Mouse (Mus musculus) brain, embryonic 18.5 days (tissue): ENCODE measurements around the gene Pycr2.
"Not testable (repeated sequence)": the region's sequence is repeated elsewhere in the genome, so short reads cannot be mapped to it uniquely, and the experiment has no call there.

ENCODE experiments used
- DNase-seq: peaks from one replicate; pipeline ENCODE4 v3.0.0-alpha.2; 2012; ENCODE audit warnings: low read depth, low spot score

Gene Pycr2

GRCm38 (mm10) chr1:180905307-180905706, 1.2 kb downstream of the Pycr2 start:
- no peak for DNase-seq

DNA sequence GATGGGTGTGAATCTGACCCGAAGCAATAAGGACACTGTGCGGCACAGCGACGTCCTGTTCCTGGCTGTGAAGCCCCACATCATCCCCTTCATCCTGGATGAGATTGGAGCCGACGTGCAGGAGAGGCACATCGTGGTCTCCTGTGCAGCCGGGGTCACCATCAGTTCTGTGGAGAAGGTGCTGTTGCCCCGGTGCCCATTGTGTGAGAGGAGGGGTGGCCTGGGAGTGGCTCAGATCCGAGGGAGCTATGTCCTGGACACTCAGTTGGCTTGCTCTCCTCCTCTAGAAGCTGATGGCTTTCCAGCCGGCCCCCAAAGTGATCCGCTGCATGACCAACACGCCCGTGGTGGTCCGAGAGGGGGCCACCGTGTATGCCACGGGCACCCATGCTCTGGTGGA, 1.8 kb downstream of the Pycr2 start:
- DNase-seq = no peak

DNA sequence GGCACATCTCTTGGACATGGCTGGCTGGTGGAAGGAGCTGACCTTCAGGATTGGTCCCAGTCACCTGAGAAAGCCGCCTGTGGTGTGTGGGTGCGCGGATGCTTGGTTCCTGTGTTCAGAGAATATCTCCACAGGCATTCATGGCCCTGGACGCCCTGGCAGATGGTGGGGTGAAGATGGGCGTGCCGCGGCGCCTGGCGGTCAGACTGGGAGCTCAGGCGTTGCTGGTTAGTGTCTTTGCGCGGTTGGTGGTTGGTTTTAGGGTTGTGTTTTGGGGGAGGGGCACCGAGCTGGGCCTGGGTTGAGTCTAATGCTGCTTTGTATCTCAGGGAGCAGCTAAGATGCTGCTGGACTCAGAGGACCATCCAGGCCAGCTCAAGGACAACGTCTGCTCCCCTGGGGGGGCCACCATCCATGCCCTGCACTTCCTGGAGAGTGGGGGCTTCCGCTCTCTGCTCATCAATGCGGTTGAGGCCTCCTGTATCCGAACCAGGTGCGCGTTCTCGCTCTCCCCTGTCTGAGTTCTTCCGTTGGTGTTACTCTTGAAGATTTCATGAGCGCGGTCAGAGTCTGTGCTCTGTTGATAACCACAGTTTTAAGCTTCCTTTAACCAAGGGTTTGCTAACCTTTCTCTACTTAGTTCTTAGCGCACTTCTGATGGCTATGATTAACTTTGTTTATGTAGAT, 2.5 kb downstream of the Pycr2 start:
- no peak for DNase-seq

DNA sequence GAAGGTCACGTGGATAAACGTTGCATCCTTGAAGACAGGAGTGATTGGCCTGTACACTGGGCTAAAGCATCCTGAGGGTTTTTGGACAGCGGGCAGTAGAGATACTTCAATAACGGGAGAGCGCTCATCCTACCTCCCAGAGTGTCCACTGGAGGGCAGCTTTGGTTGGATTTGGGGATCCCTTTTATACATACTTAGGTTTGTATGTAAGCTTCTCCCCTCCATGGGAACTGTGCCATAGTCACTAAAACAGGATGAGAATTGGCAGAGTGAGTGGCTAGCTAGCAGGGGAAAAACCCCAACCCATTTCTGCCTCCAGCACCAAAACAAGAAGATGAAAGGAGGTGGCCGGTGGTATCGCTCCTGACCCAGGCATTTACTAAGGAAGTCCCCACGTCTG, 7.0 kb downstream of the Pycr2 start:
- no peak for DNase-seq

- DNase-seq = no peak
Observed at GRCm38 (mm10) chr1:180911653-180912287, 7.7 kb downstream of the Pycr2 start.

- no peak for DNase-seq
Observed at GRCm38 (mm10) chr1:180912792-180913191, 8.7 kb downstream of the Pycr2 start.

GRCm38 (mm10) chr1:180913797-180914196, 9.7 kb downstream of the Pycr2 start:
- DNase-seq = no peak

DNA sequence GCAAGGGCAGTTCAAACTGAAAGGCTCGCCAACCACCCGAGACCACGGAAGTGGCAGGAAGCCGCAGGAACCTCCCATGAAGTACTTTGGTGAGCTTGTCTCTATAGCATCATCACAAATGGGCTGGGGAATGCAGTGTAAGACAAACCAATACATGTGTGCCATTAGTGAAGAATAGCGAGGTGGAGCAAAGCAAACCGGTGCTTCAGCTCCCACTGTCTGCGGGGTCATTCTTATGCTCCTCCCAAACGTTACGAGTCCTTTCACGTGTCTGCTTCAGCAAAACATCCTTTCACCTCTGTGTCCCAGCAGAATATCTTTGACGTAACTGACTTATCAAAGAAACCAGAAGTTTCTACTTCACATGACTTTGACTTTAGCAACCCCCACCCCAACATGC, 12.3 kb downstream of the Pycr2 start:
- DNase-seq = no peak

GRCm38 (mm10) chr1:180917053-180917452, 13.0 kb downstream of the Pycr2 start:
- no peak for DNase-seq

- no peak for DNase-seq
Observed at GRCm38 (mm10) chr1:180919686-180920085, 15.6 kb downstream of the Pycr2 start.

GRCm38 (mm10) chr1:180922273-180923048, 18.4 kb downstream of the Pycr2 start:
- DNase-seq = no peak

DNA sequence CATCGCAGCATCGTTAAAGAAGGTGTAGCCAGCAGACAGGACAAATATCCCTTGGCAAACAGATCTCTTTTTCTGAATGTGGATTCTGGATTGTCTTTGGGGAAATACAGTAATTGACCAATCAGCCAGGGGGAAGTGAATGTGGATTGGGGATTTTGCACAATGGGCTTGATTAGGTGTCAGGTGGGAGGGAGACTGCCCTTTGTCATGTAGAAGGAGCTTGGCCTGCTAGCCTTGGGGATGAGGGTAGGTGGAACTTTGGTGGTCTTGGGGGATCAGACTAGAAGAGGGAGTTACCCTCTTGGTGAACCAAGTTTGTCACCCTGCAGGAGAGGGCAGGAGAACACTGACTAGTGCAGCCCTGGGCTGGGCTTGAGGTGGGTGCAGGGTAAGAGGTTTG, 20.6 kb downstream of the Pycr2 start:
- DNase-seq = no peak

GRCm38 (mm10) chr1:180926286-180926685, 22.2 kb downstream of the Pycr2 start:
- DNase-seq = no peak

DNA sequence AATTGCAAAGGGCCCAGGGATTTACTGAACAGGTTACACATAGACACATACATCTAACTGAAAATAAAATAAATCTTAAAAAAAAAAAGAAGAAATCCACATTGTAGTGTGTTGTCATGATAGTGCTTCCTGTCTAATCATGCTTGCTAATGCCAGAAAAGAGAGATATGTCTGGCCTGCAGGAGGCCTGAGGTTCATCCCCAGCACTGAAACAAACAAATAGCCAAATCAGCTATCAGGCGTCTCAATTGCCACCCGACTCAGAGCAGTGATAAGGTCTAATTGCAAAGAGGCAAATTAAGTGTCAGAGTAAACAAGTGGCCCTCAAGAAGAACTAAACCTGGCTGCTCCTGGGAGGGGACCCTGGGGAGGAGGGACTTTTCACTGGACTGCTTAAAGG, 25.5 kb downstream of the Pycr2 start:
- DNase-seq = no peak

GRCm38 (mm10) chr1:180931106-180931505, 27.0 kb downstream of the Pycr2 start:
- no peak for DNase-seq

DNA sequence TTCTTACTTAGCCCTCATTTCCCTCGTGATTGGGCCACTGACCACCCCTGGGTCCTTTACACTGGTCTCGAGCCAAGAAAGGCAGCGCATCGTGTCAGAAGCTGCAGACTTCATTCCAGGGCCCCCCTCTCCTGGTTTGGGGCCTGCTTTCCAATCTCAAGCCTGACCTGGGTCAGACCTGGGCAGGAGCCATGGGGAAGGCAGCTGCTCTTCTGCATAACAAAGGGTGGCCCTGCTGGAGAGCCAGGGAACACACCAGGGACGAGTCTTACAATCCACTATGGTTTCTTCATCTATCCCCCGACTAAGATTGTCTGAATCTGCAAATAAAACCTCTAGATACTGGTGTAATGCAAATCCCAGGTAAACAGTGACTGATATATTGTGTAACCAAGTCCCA, 29.6 kb downstream of the Pycr2 start:
- DNase-seq = no peak

GRCm38 (mm10) chr1:180934467-180935419, 30.6 kb downstream of the Pycr2 start, which contains the start of gene Lefty1:
Gene Lefty1 (plus strand): TSS chr1:180935022.
- no peak for DNase-seq

DNA sequence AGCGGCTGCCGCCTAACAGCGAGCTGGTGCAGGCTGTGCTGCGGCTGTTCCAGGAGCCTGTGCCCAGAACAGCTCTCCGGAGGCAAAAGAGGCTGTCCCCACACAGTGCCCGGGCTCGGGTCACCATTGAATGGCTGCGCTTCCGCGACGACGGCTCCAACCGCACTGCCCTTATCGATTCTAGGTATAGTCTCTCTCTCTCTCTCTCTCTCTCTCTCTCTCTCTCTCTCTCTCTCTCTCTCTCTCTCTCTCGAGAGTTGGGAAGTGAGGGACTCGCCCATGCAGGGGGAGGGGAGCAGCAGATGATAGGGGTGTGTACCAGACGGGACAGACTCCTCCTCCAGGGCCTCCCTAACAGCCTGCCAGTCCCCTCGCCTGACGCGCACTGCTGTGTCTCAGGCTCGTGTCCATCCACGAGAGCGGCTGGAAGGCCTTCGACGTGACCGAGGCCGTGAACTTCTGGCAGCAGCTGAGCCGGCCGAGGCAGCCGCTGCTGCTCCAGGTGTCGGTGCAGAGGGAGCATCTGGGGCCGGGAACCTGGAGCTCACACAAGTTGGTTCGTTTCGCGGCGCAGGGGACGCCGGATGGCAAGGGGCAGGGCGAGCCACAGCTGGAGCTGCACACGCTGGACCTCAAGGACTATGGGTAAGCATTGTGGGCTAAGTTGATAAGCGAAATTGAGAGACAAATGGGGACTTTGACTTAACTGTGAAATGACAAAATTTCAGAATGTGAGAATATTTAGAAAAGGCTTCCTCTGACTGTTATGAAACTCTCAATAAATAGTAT, 32.7 kb downstream of the Pycr2 start:
- DNase-seq = not testable (repeated sequence)

- DNase-seq = not testable (repeated sequence)
Observed at GRCm38 (mm10) chr1:180937631-180938030, 33.5 kb downstream of the Pycr2 start.

GRCm38 (mm10) chr1:180938781-180939180, 34.7 kb downstream of the Pycr2 start:
- not testable (repeated sequence) for DNase-seq
